Mouse (Mus musculus) ES-Bruce4 (cell line): ENCODE results near the gene Myo5c. TPM values are rescaled to one million over a fixed set of nuclear protein-coding genes. Genes with fewer than 3 reads are reported as not detected.

Experiments
- H3K27ac ChIP-seq: 2 replicates; pipeline ENCODE4 v1.5.1; 2012; ENCODE audit warnings: low read length, inconsistent platforms; ENCODE audit not compliant: insufficient read depth
- H3K27me3 ChIP-seq: 2 replicates; pipeline ENCODE4 v1.6.1; 2012; ENCODE audit warnings: mild to moderate bottlenecking, low read length, inconsistent platforms; ENCODE audit not compliant: control insufficient read depth, poor library complexity, insufficient read depth, severe bottlenecking
- H3K36me3 ChIP-seq: 2 replicates; pipeline ENCODE4 v1.6.1; 2012; ENCODE audit warnings: inconsistent platforms, mild to moderate bottlenecking, low read length, moderate library complexity; ENCODE audit not compliant: control insufficient read depth, poor library complexity, insufficient read depth, severe bottlenecking
- H3K4me1 ChIP-seq: one replicate; pipeline ENCODE4 v1.8.1; 2011; ENCODE audit warnings: low read length; ENCODE audit not compliant: control insufficient read depth, insufficient read depth
- H3K4me3 ChIP-seq: 2 replicates; pipeline ENCODE4 v1.5.1; 2011; ENCODE audit warnings: low read depth, mild to moderate bottlenecking, low read length
- H3K9ac ChIP-seq: 2 replicates; pipeline ENCODE4 v1.6.1; 2012; ENCODE audit warnings: low read depth, mild to moderate bottlenecking, inconsistent platforms; ENCODE audit not compliant: poor library complexity, severe bottlenecking
- H3K9me3 ChIP-seq: replicated peaks from 2 replicates; pipeline ENCODE4 v1.6.1; 2012; ENCODE audit warnings: mild to moderate bottlenecking, low read length, inconsistent platforms; ENCODE audit not compliant: control insufficient read depth, poor library complexity, insufficient read depth, severe bottlenecking
- CTCF ChIP-seq: IDR thresholded peaks from one replicate; pipeline ENCODE4 v1.8.1; 2011; ENCODE audit warnings: low read depth, low read length
- EP300 ChIP-seq: IDR thresholded peaks from 2 replicates; pipeline ENCODE4 v1.6.1; 2011; ENCODE audit warnings: low read depth, low read length; ENCODE audit not compliant: insufficient read depth
- POLR2A ChIP-seq: IDR thresholded peaks from one replicate; pipeline ENCODE4 v1.8.1; 2011; ENCODE audit warnings: low read length; ENCODE audit not compliant: insufficient read depth
- polyA plus RNA-seq: library from polyadenylated mRNA; stranded (reverse); fragments of >200 nt; gene quantifications from 2 replicates; pipeline ENCODE4 v1.2.4, GENCODE M21; 2011; ENCODE audit warnings: low read depth; ENCODE audit not compliant: missing spikeins, insufficient read depth, insufficient read length

The Myo5c gene
- 8.0 and 8.8 TPM in 2 replicates for polyA plus RNA-seq

- Histone ChIP-seq H3K27ac (no peak within 1 kb of the TSS), H3K27me3 (no peaks in the 10 kb centered on the region), H3K4me1 (peaks cover 5% of the 10 kb centered on the region), H3K4me3 (peak within 1 kb of the TSS; percentile 63), H3K9ac (peak within 1 kb of the TSS; percentile 39), H3K36me3 (no peaks in the 10 kb centered on the region), H3K9me3 (no peaks in the 10 kb centered on the region)
- TF ChIP-seq EP300 (no peak), CTCF (no peak), POLR2A (no peak)
Observed at GRCm38 (mm10) chr9:75231841-75232746, at the start of gene Myo5c. Gene Myo5c (plus strand): TSS chr9:75232020.

GRCm38 (mm10) chr9:75187646-75188260 lies 44.1 kb upstream of the Myo5c start:
- H3K4me1 ChIP-seq, result no peaks in the 10 kb centered on the region
- H3K36me3 ChIP-seq, result peaks cover 2% of the 10 kb centered on the region
- H3K4me3 ChIP-seq, result no peak overlapping the region
- no peak for TF ChIP-seq CTCF
- H3K9ac ChIP-seq, result no peak overlapping the region
- no peak overlapping the region for H3K27ac ChIP-seq
- no peaks in the 10 kb centered on the region for H3K9me3 ChIP-seq
- no peaks in the 10 kb centered on the region for H3K27me3 ChIP-seq

- Histone ChIP-seq H3K36me3 (0 out of 2 replicates have a peak, but pooled peaks cover 2% of the 10 kb centered on the region), H3K27ac (no peak overlapping the region), H3K9ac (no peak overlapping the region), H3K27me3 (no peaks in the 10 kb centered on the region), H3K9me3 (no peaks in the 10 kb centered on the region), H3K4me1 (no peaks in the 10 kb centered on the region), H3K4me3 (no peak overlapping the region)
- TF ChIP-seq CTCF (no peak), POLR2A (no peak), EP300 (no peak)
Observed at GRCm38 (mm10) chr9:75193858-75194257, 38.0 kb upstream of the Myo5c start.

- Histone ChIP-seq H3K4me3 (no peak overlapping the region), H3K9ac (no peak overlapping the region), H3K27me3 (no peaks in the 10 kb centered on the region), H3K27ac (no peak overlapping the region), H3K36me3 (0 out of 2 replicates have a peak, but pooled peaks cover 2% of the 10 kb centered on the region), H3K4me1 (no peaks in the 10 kb centered on the region), H3K9me3 (no peaks in the 10 kb centered on the region)
- TF ChIP-seq POLR2A, result no peak
- TF ChIP-seq CTCF, result no peak
- no peak for TF ChIP-seq EP300
Observed at GRCm38 (mm10) chr9:75196335-75196734, 35.5 kb upstream of the Myo5c start.

GRCm38 (mm10) chr9:75197297-75197696 lies 34.5 kb upstream of the Myo5c start:
- Histone ChIP-seq H3K27ac (no peak overlapping the region), H3K9me3 (no peaks in the 10 kb centered on the region), H3K36me3 (peaks cover 2% of the 10 kb centered on the region; the same call in 1 of the 2 replicates), H3K4me3 (no peak overlapping the region), H3K9ac (no peak overlapping the region), H3K4me1 (no peaks in the 10 kb centered on the region), H3K27me3 (no peaks in the 10 kb centered on the region)
- TF ChIP-seq CTCF, result peak; percentile 38
- no peak for TF ChIP-seq EP300
- TF ChIP-seq POLR2A, result no peak

- Histone ChIP-seq H3K9ac (no peak overlapping the region), H3K27me3 (no peaks in the 10 kb centered on the region), H3K36me3 (peaks cover 5% of the 10 kb centered on the region; the same call in 1 of the 2 replicates), H3K4me3 (no peak overlapping the region), H3K9me3 (no peaks in the 10 kb centered on the region), H3K27ac (no peak overlapping the region), H3K4me1 (no peaks in the 10 kb centered on the region)
- TF ChIP-seq CTCF, result no peak
- no peak for TF ChIP-seq EP300
- TF ChIP-seq POLR2A, result no peak
Observed at GRCm38 (mm10) chr9:75201506-75201905, 30.3 kb upstream of the Myo5c start.
